Comparison of ENCODE assay signal across 10 mouse cellular contexts in genomic region chr14:31062277-31062676, GRCm38 (mm10). TPM values are rescaled to one million over a fixed set of nuclear protein-coding genes. Genes with fewer than 3 reads are reported as not detected.
DNase-seq lines count a peak whose midpoint lies in the region; ATAC-seq and TF ChIP-seq lines count a peak whose summit lies in the region.
"Had no signal": no experiment of that assay in that cellular context is flagged by ENCODE, and none has a peak within 500 bp of the region (broad histone marks: within the 10 kb centered on the region; RNA-seq: fewer than 3 reads in every experiment).

No protein-coding gene starts in this region.

- H3K36me3 ChIP-seq in forebrain, postnatal 0 days (ENCODE audit: insufficient read depth) = peaks cover 50% of the 10 kb centered on the region
- H3K36me3 ChIP-seq in forebrain, embryonic 16.5 days (ENCODE audit: control insufficient read depth, insufficient read depth) = peaks cover 38% of the 10 kb centered on the region
- H3K36me3 ChIP-seq in thymus, adult 2 months (ENCODE audit: control insufficient read depth, insufficient read depth, low read length) = peaks cover 66% of the 10 kb centered on the region
- peaks cover 20% of the 10 kb centered on the region for H3K36me3 ChIP-seq in splenic B cell, adult 2 months (ENCODE audit: control insufficient read depth, insufficient read depth, low read length, poor library complexity, severe bottlenecking)

- no peak overlapping the region for H3K9ac ChIP-seq in forebrain, postnatal 0 days
- no peak overlapping the region for H3K9ac ChIP-seq in forebrain, embryonic 16.5 days (replicated peaks; ENCODE audit: low read depth, low read length)
- H3K9ac ChIP-seq: heart, embryonic 15.5 days had no signal

- 58% methylated on average over 1 of the region's 1 CpGs for WGBS in forebrain, postnatal 0 days
- 72% methylated on average over 1 of the region's 1 CpGs for WGBS in forebrain, embryonic 16.5 days
- 69% methylated on average over 1 of the region's 1 CpGs for WGBS in thymus, adult 2 months
- WGBS in cerebellum, adult 2 months = 49% methylated on average over 1 of the region's 1 CpGs

- no peak for DNase-seq in forebrain, postnatal 0 days
- peak; percentile 15 for DNase-seq in thymus, adult 2 months
- DNase-seq in thymus, postnatal 36 days = no peak
- DNase-seq in splenic B cell, adult 2 months (ENCODE audit: low read depth, low spot score) = peak; percentile 28
- no peak for DNase-seq in cerebellum, adult 2 months

- ATAC-seq in forebrain, postnatal 0 days = no peak
- ATAC-seq in forebrain, embryonic 16.5 days = no peak
- ATAC-seq in erythroid progenitor cell, adult 5-6 weeks (replicated peaks; ENCODE audit: low FRiP score, poor library complexity, severe bottlenecking) = peak; percentile 72
- no peak for ATAC-seq in inflammation-experienced regulatory T-cells, adult 6 months

- no peaks in the 10 kb centered on the region for H3K4me1 ChIP-seq in forebrain, postnatal 0 days (ENCODE audit: insufficient read depth)
- H3K4me1 ChIP-seq in forebrain, embryonic 16.5 days (replicated peaks; ENCODE audit: control insufficient read depth, insufficient read depth, low read length) = no peaks in the 10 kb centered on the region
- no peaks in the 10 kb centered on the region for H3K4me1 ChIP-seq in thymus, adult 2 months (replicated peaks; ENCODE audit: control insufficient read depth, insufficient read depth, low read length)
- H3K4me1 ChIP-seq in cerebellum, adult 2 months (ENCODE audit: control insufficient read depth, insufficient read depth, low read length) = no peaks in the 10 kb centered on the region
- H3K4me1 ChIP-seq: heart, embryonic 15.5 days had no signal

- H3K9me3 ChIP-seq in forebrain, postnatal 0 days (ENCODE audit: low read length) = no peaks in the 10 kb centered on the region
- H3K9me3 ChIP-seq in forebrain, embryonic 16.5 days (ENCODE audit: control insufficient read depth, low read length) = no peaks in the 10 kb centered on the region
- H3K9me3 ChIP-seq: heart, embryonic 15.5 days; megakaryocyte, embryonic 14.5 days had no signal

- H3K27me3 ChIP-seq in forebrain, postnatal 0 days (ENCODE audit: insufficient read depth, low read length) = no peaks in the 10 kb centered on the region
- no peaks in the 10 kb centered on the region for H3K27me3 ChIP-seq in forebrain, embryonic 16.5 days (replicated peaks; ENCODE audit: control insufficient read depth, insufficient read depth, low read length)
- H3K27me3 ChIP-seq in thymus, adult 2 months (ENCODE audit: control insufficient read depth, insufficient read depth, low read length) = no peaks in the 10 kb centered on the region
- H3K27me3 ChIP-seq in splenic B cell, adult 2 months (ENCODE audit: control insufficient read depth, insufficient read depth, low read length, poor library complexity, severe bottlenecking) = no peaks in the 10 kb centered on the region; the same call in 1 of the 2 replicates
- no peaks in the 10 kb centered on the region for H3K27me3 ChIP-seq in cerebellum, adult 2 months (ENCODE audit: control insufficient read depth, insufficient read depth, low read length)
- H3K27me3 ChIP-seq: heart, embryonic 15.5 days; megakaryocyte, embryonic 14.5 days had no signal

- no peak for TF ChIP-seq POLR2A in thymus, adult 2 months (IDR thresholded peaks at IDR 0.05; ENCODE audit: control insufficient read depth, extremely low read depth, insufficient read depth, low read length, poor library complexity)
- no peak for TF ChIP-seq POLR2A in cerebellum, adult 2 months (IDR thresholded peaks at IDR 0.05; ENCODE audit: borderline replicate concordance, insufficient read depth, low read length)

- H3K4me3 ChIP-seq in forebrain, postnatal 0 days (ENCODE audit: low read depth, low read length) = no peak overlapping the region
- H3K4me3 ChIP-seq in forebrain, embryonic 16.5 days (replicated peaks; ENCODE audit: low read length) = no peak overlapping the region
- H3K4me3 ChIP-seq in thymus, adult 2 months (ENCODE audit: control insufficient read depth, insufficient read depth, low read length) = no peak overlapping the region
- H3K4me3 ChIP-seq in cerebellum, adult 2 months (replicated peaks; ENCODE audit: insufficient read depth, low read depth, low read length) = no peak overlapping the region
- H3K4me3 ChIP-seq: heart, embryonic 15.5 days; megakaryocyte, embryonic 14.5 days had no signal

- no peak overlapping the region for H3K4me2 ChIP-seq in forebrain, postnatal 0 days (ENCODE audit: low read depth)
- H3K4me2 ChIP-seq in forebrain, embryonic 16.5 days (ENCODE audit: low read length) = no peak overlapping the region
- H3K4me2 ChIP-seq: heart, embryonic 15.5 days had no signal

- TF ChIP-seq CTCF in forebrain, postnatal 0 days (IDR thresholded peaks at IDR 0.05; ENCODE audit: low read depth) = peak; percentile 43
- no peak for TF ChIP-seq CTCF in thymus, adult 2 months (IDR thresholded peaks at IDR 0.05; ENCODE audit: borderline replicate concordance, control insufficient read depth, extremely low read depth, insufficient read depth, low read length, poor library complexity)
- TF ChIP-seq CTCF in cerebellum, adult 2 months (IDR thresholded peaks at IDR 0.05; ENCODE audit: borderline replicate concordance, insufficient read depth, low read depth, low read length) = no peak

- H3K27ac ChIP-seq in forebrain, postnatal 0 days (ENCODE audit: low read depth, low read length) = no peak overlapping the region
- no peak overlapping the region for H3K27ac ChIP-seq in forebrain, embryonic 16.5 days (ENCODE audit: low read length)
- no peak overlapping the region for H3K27ac ChIP-seq in thymus, adult 2 months (ENCODE audit: control insufficient read depth, insufficient read depth, low read length)
- no peak overlapping the region for H3K27ac ChIP-seq in cerebellum, adult 2 months (ENCODE audit: insufficient read depth, low read length)
- H3K27ac ChIP-seq: heart, embryonic 15.5 days had no signal

RNA-seq across cellular contexts. Expression of gene Gnl3, which starts 43.3 kb away (rescaled TPM):
- 57.3 and 69.6 TPM in 2 replicates for total RNA-seq in forebrain, postnatal 0 days (2014; rRNA removed)
- polyA plus RNA-seq in forebrain, postnatal 0 days (2015; fragmentation: Nextera tagmentation; extraction: Ambion mirVana) = 64.7 and 84.6 TPM in 2 replicates
- polyA plus RNA-seq in forebrain, embryonic 16.5 days (2015; fragmentation: Nextera tagmentation; extraction: Ambion mirVana) = 57.6 and 61.9 TPM in 2 replicates
- polyA plus RNA-seq in thymus, adult 2 months (2012; rRNA removed) = 24.0 and 32.9 TPM in 2 replicates
- 53.7 and 58.0 TPM in 2 replicates for total RNA-seq in erythroid progenitor cell, adult 5-6 weeks (2015; ENCODE audit: low replicate concordance)
- 33.6 and 40.5 TPM in 2 replicates for total RNA-seq in erythroid progenitor cell, adult 5-6 weeks (2017; ENCODE audit: low replicate concordance)
- polyA plus RNA-seq in cerebellum, adult 2 months (2012; rRNA removed) = 47.3 and 52.1 TPM in 2 replicates
- polyA plus RNA-seq in inflammation-experienced regulatory T-cells, adult 6 months (2017; shearing (Covaris generic)) = 10 to 100 TPM; 48.2 to 99.0 (median 80.0) TPM

RNA-seq across cellular contexts. Expression of gene Pbrm1, which starts 43.3 kb away (rescaled TPM):
- 70.6 and 90.9 TPM in 2 replicates for total RNA-seq in forebrain, postnatal 0 days (2014; rRNA removed)
- polyA plus RNA-seq in forebrain, postnatal 0 days (2015; fragmentation: Nextera tagmentation; extraction: Ambion mirVana) = 48.7 and 83.8 TPM in 2 replicates
- 154 and 170 TPM in 2 replicates for polyA plus RNA-seq in forebrain, embryonic 16.5 days (2015; fragmentation: Nextera tagmentation; extraction: Ambion mirVana)
- 32.1 and 47.0 TPM in 2 replicates for polyA plus RNA-seq in thymus, adult 2 months (2012; rRNA removed)
- total RNA-seq in erythroid progenitor cell, adult 5-6 weeks (2015; ENCODE audit: low replicate concordance) = 137 and 157 TPM in 2 replicates
- 163 and 194 TPM in 2 replicates for total RNA-seq in erythroid progenitor cell, adult 5-6 weeks (2017; ENCODE audit: low replicate concordance)
- polyA plus RNA-seq in cerebellum, adult 2 months (2012; rRNA removed) = 22.2 and 24.2 TPM in 2 replicates
- polyA plus RNA-seq in inflammation-experienced regulatory T-cells, adult 6 months (2017; shearing (Covaris generic)) = 10 to 100 TPM; 45.2 to 57.3 (median 54.1) TPM

Comparison
In these comparisons a context has a peak if more than half of its experiments do, and no peak if none do; other contexts are left out.
1. DNase-seq: peak in thymus, adult 2 months (single experiment) and splenic B cell, adult 2 months (single experiment); none in forebrain, postnatal 0 days (single experiment), thymus, postnatal 36 days (0 of 2) and cerebellum, adult 2 months (0 of 2).